Mouse (Mus musculus): ENCODE measurements at regions not wholly inside any gene's neighbourhood (a gene's known extent, or its start where the extent isn't known, plus 50 kb on each side); places are given as distances from the start of the nearest gene placed in this dataset.

GRCm38 (mm10) chr11:44303786-44304185 is 96.1 kb upstream of the Il12b start:
- no peak overlapping the region for H3K4me3 ChIP-seq (ENCODE audit: low read depth, low read length)
- no peak overlapping the region for H3K27ac ChIP-seq (ENCODE audit: low read depth)
- H3K9me3 ChIP-seq (ENCODE audit: low read depth, low read length), result no peaks in the 10 kb centered on the region
- no peaks in the 10 kb centered on the region for H3K36me3 ChIP-seq (ENCODE audit: insufficient read depth)
- TF ChIP-seq CTCF (IDR thresholded peaks at IDR 0.05; ENCODE audit: low read depth), result no peak
- ATAC-seq (ENCODE audit: insufficient read depth), result no peak
- no peak for DNase-seq
- no peak overlapping the region for H3K4me2 ChIP-seq
- no peaks in the 10 kb centered on the region for H3K27me3 ChIP-seq (ENCODE audit: insufficient read depth, low read length)
- no peak overlapping the region for H3K9ac ChIP-seq
- WGBS, result 80% methylated on average over 8 of the region's 8 CpGs
- H3K4me1 ChIP-seq (ENCODE audit: insufficient read depth), result no peaks in the 10 kb centered on the region

GRCm38 (mm10) chr11:44316061-44316460 is 83.8 kb upstream of the Il12b start:
- Histone ChIP-seq H3K9ac (no peak overlapping the region), H3K4me1 (ENCODE audit: insufficient read depth) (no peaks in the 10 kb centered on the region), H3K27ac (ENCODE audit: low read depth) (no peak overlapping the region), H3K36me3 (ENCODE audit: insufficient read depth) (no peaks in the 10 kb centered on the region), H3K27me3 (ENCODE audit: insufficient read depth, low read length) (no peaks in the 10 kb centered on the region), H3K4me3 (ENCODE audit: low read depth, low read length) (no peak overlapping the region), H3K9me3 (ENCODE audit: low read depth, low read length) (no peaks in the 10 kb centered on the region), H3K4me2 (no peak overlapping the region)
- ATAC-seq (ENCODE audit: insufficient read depth), result no peak
- TF ChIP-seq CTCF (IDR thresholded peaks at IDR 0.05; ENCODE audit: low read depth), result no peak
- no peak for DNase-seq
- 79% methylated on average over 8 of the region's 8 CpGs for WGBS

GRCm38 (mm10) chr11:44319136-44319535 is 80.7 kb upstream of the Il12b start:
- Histone ChIP-seq H3K4me1 (ENCODE audit: insufficient read depth) (no peaks in the 10 kb centered on the region), H3K27me3 (ENCODE audit: insufficient read depth, low read length) (no peaks in the 10 kb centered on the region)
- 86% methylated on average over 3 of the region's 3 CpGs for WGBS

GRCm38 (mm10) chr11:44323314-44323713 is 76.5 kb upstream of the Il12b start:
- Histone ChIP-seq H3K4me1 (ENCODE audit: insufficient read depth) (no peaks in the 10 kb centered on the region), H3K4me3 (ENCODE audit: low read depth, low read length) (no peak overlapping the region), H3K27me3 (ENCODE audit: insufficient read depth, low read length) (no peaks in the 10 kb centered on the region), H3K9ac (no peak overlapping the region), H3K36me3 (ENCODE audit: insufficient read depth) (no peaks in the 10 kb centered on the region), H3K9me3 (ENCODE audit: low read depth, low read length) (no peaks in the 10 kb centered on the region), H3K27ac (ENCODE audit: low read depth) (no peak overlapping the region), H3K4me2 (no peak overlapping the region)
- ATAC-seq (ENCODE audit: insufficient read depth) (no peak), DNase-seq (no peak)
- 52% methylated on average over 2 of the region's 2 CpGs for WGBS
- no peak for TF ChIP-seq CTCF (IDR thresholded peaks at IDR 0.05; ENCODE audit: low read depth)

More at GRCm38 (mm10) chr11:44319136-44319535, 80.7 kb upstream of the Il12b start:
- Histone ChIP-seq H3K36me3 (ENCODE audit: insufficient read depth) (no peaks in the 10 kb centered on the region), H3K9me3 (ENCODE audit: low read depth, low read length) (no peaks in the 10 kb centered on the region), H3K4me2 (no peak overlapping the region), H3K27ac (ENCODE audit: low read depth) (no peak overlapping the region), H3K9ac (no peak overlapping the region), H3K4me3 (ENCODE audit: low read depth, low read length) (no peak overlapping the region)
- ATAC-seq (ENCODE audit: insufficient read depth) (no peak), DNase-seq (no peak)
- TF ChIP-seq CTCF (IDR thresholded peaks at IDR 0.05; ENCODE audit: low read depth), result no peak

- Histone ChIP-seq H3K36me3 (ENCODE audit: insufficient read depth) (no peaks in the 10 kb centered on the region), H3K27me3 (ENCODE audit: insufficient read depth, low read length) (no peaks in the 10 kb centered on the region), H3K4me1 (ENCODE audit: insufficient read depth) (no peaks in the 10 kb centered on the region), H3K4me2 (no peak overlapping the region), H3K27ac (ENCODE audit: low read depth) (no peak overlapping the region), H3K4me3 (ENCODE audit: low read depth, low read length) (no peak overlapping the region), H3K9ac (no peak overlapping the region), H3K9me3 (ENCODE audit: low read depth, low read length) (no peaks in the 10 kb centered on the region)
- ATAC-seq (ENCODE audit: insufficient read depth) (no peak), DNase-seq (no peak)
- TF ChIP-seq CTCF (IDR thresholded peaks at IDR 0.05; ENCODE audit: low read depth), result no peak
- 94% methylated on average over 4 of the region's 4 CpGs for WGBS
Measured at GRCm38 (mm10) chr11:44325066-44325465, 74.8 kb upstream of the Il12b start.

GRCm38 (mm10) chr11:44325525-44325924 is 74.3 kb upstream of the Il12b start:
- 77% methylated on average over 11 of the region's 11 CpGs for WGBS
- TF ChIP-seq CTCF (IDR thresholded peaks at IDR 0.05; ENCODE audit: low read depth), result no peak
- no peak for ATAC-seq (ENCODE audit: insufficient read depth)

GRCm38 (mm10) chr11:44329503-44329902 is 70.4 kb upstream of the Il12b start:
- Histone ChIP-seq H3K27me3 (ENCODE audit: insufficient read depth, low read length) (no peaks in the 10 kb centered on the region), H3K27ac (ENCODE audit: low read depth) (no peak overlapping the region), H3K4me2 (no peak overlapping the region), H3K4me3 (ENCODE audit: low read depth, low read length) (no peak overlapping the region), H3K9ac (no peak overlapping the region), H3K36me3 (ENCODE audit: insufficient read depth) (no peaks in the 10 kb centered on the region), H3K4me1 (ENCODE audit: insufficient read depth) (no peaks in the 10 kb centered on the region), H3K9me3 (ENCODE audit: low read depth, low read length) (no peaks in the 10 kb centered on the region)
- WGBS, result 71% methylated on average over 4 of the region's 4 CpGs
- TF ChIP-seq CTCF (IDR thresholded peaks at IDR 0.05; ENCODE audit: low read depth), result no peak
- no peak for ATAC-seq (ENCODE audit: insufficient read depth)
- DNase-seq, result no peak

More at GRCm38 (mm10) chr11:44325525-44325924, 74.3 kb upstream of the Il12b start:
- no peak overlapping the region for H3K4me2 ChIP-seq
- no peaks in the 10 kb centered on the region for H3K36me3 ChIP-seq (ENCODE audit: insufficient read depth)
- no peak overlapping the region for H3K9ac ChIP-seq
- DNase-seq, result no peak
- H3K27me3 ChIP-seq (ENCODE audit: insufficient read depth, low read length), result no peaks in the 10 kb centered on the region
- H3K4me1 ChIP-seq (ENCODE audit: insufficient read depth), result no peaks in the 10 kb centered on the region
- no peak overlapping the region for H3K4me3 ChIP-seq (ENCODE audit: low read depth, low read length)
- H3K27ac ChIP-seq (ENCODE audit: low read depth), result no peak overlapping the region
- no peaks in the 10 kb centered on the region for H3K9me3 ChIP-seq (ENCODE audit: low read depth, low read length)

- DNase-seq, result no peak
- TF ChIP-seq CTCF (IDR thresholded peaks at IDR 0.05; ENCODE audit: low read depth), result no peak
- H3K4me3 ChIP-seq (ENCODE audit: low read depth, low read length), result no peak overlapping the region
- H3K9me3 ChIP-seq (ENCODE audit: low read depth, low read length), result no peaks in the 10 kb centered on the region
- no peak overlapping the region for H3K9ac ChIP-seq
- no peak overlapping the region for H3K27ac ChIP-seq (ENCODE audit: low read depth)
- 70% methylated on average over 6 of the region's 6 CpGs for WGBS
- H3K27me3 ChIP-seq (ENCODE audit: insufficient read depth, low read length), result no peaks in the 10 kb centered on the region
- no peaks in the 10 kb centered on the region for H3K36me3 ChIP-seq (ENCODE audit: insufficient read depth)
- ATAC-seq (ENCODE audit: insufficient read depth), result no peak
- H3K4me2 ChIP-seq, result no peak overlapping the region
- no peaks in the 10 kb centered on the region for H3K4me1 ChIP-seq (ENCODE audit: insufficient read depth)
Measured at GRCm38 (mm10) chr11:44330438-44330837, 69.4 kb upstream of the Il12b start.

All from lung, embryonic 14.5 days (tissue).